Mouse (Mus musculus) T-helper 17 cell (primary cell): Measurements from ENCODE around the gene Abcc6.

Source experiments
- in situ Hi-C, 2 experiments: fragments of 300-600 bp; cut with MboI, MseI; formaldehyde crosslinking; loops; 1 replicate in 1 of 2; 2 replicates in 1 of 2; pipeline ENCODE4 v1.15.1; 2025; ENCODE audit warnings: high pct_unique_total_duplicates in 2 of 2

Gene Abcc6

DNA sequence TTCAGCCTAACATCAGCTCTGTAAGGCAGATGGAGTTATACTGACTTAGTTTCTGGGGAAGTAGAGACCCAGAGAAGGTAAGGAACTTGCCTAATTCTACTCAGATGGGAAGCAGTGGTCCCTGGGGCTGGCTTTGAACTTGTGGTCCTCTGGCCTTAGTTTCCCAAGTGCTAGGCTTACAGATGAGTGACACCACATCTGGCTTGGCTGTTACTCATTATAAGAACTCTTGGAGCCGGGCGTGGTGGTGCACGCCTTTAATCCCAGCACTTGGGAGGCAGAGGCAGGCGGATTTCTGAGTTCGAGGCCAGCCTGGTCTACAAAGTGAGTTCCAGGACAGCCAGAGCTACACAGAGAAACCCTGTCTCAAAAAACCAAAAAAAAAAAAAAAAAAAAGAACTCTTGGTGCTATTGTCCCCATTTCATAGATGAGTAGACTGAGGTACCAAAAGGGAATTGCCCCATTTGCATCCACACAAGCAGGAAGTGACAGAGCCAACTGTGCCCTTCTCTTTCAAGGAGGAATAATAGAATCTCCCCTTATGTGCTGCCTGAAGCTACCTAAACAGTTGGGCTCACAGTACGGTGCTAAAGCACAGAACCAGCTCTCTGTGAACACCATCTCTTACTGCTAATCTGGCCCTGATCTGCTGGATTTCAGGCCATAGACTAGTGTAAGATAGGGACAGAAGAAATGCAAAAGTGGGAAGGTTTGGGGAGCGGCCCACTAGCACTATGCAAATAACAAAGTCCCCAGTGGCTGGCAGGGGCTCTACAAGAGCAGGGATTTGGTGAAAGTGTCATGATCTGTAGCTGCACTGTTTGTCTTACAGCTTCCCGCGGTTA lies 580 bp downstream of the Abcc6 start:
- in situ Hi-C loops, result loop anchor here (5.0 to 10.0 kb wide), 2 partner anchors 297 to 685 kb away; partner anchors contain the start of genes Saa3 (in 2 of the 2) and Saal1 (in 2 of the 2)

DNA sequence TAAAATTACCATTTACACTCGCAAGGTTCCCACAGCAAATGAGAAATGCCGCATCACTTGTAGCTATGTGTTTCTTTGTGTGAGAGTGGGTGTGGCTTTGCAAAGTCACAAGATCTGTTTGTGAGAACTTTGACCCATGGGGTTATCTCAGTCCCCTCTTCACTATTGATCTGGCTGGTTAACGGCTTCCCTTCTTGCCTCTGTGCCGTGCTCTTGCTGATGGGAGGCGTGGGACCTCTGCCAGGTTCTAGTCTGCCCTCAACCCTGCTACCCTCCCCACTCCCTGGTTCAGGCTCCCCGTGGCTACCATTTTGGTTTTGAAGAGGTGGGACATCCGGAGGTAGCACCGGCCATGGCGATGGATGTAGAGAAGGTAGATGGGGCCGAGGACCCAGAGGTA lies 1.4 kb downstream of the Abcc6 start:
- in situ Hi-C loops, result loop anchor here in 1 of 2 experiments (10.0 kb wide), 1 partner anchor 686 kb away; the partner anchor contains the start of genes Saa3 and Saal1

DNA sequence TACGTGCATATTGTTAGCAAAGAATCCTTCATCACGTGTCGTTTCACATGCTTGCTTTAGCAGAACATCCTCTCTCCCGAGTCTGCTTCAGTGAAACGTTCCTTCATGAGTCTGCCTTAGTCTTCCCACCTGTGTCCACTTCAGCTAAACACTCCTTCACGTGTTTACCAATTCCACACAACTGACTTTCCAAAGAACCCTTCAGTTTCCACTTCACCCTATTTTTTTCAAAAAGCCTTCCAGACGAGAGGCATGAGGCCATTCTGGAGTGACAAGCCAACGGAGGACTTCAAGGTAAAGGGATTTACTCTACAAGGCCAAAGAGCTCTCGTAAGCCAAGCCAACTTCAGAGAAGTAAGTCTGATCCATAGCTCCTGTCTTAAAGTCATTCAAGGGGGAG lies 4.7 kb downstream of the Abcc6 start:
- in situ Hi-C loops, result loop anchor here in 1 of 2 experiments (10.0 kb wide), 1 partner anchor 689 kb away; the partner anchor contains the start of genes Saa3 and Saal1

DNA sequence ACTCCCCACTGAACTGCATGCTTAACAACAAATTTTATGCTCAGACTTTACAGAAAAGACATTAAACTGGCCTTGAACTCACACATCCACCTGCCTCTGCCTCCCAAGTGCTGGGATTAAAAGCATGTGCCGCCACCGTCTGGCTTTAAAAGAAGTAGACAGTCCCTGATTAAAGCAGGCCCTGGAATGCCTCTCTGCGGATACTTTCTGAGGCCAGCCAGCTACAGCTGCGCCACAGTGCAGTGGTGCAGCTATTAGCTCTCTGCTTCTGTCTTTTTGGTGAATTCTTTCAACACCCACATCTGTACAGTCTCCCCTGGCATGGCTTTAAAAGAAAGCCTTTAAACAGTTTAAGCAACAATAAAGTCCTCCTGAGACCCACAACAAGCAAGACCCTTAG lies 8.2 kb downstream of the Abcc6 start:
- in situ Hi-C loops, result loop anchor here in 1 of 2 experiments (10.0 kb wide), 1 partner anchor 693 kb away; the partner anchor contains the start of genes Saa3 and Saal1

DNA sequence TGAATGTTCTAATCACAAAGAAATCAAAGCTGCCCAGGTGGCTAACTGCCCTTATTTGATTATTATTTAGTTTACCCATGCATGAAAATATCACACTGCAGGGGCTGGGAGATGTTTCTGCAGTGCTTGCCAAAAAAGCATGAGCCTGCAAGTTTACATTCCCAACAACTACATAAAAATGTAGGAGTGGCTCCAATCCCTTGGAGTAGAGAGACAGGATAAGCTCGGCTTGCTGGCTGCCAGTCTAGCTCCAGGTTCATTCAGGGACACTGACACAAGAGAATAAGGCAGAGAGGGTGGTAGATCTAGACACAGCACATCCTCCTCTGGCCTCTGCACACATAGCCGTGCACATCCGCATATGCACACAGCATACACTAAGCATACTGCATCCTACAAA lies 10.5 kb downstream of the Abcc6 start:
- in situ Hi-C loops, result no loop called here

DNA sequence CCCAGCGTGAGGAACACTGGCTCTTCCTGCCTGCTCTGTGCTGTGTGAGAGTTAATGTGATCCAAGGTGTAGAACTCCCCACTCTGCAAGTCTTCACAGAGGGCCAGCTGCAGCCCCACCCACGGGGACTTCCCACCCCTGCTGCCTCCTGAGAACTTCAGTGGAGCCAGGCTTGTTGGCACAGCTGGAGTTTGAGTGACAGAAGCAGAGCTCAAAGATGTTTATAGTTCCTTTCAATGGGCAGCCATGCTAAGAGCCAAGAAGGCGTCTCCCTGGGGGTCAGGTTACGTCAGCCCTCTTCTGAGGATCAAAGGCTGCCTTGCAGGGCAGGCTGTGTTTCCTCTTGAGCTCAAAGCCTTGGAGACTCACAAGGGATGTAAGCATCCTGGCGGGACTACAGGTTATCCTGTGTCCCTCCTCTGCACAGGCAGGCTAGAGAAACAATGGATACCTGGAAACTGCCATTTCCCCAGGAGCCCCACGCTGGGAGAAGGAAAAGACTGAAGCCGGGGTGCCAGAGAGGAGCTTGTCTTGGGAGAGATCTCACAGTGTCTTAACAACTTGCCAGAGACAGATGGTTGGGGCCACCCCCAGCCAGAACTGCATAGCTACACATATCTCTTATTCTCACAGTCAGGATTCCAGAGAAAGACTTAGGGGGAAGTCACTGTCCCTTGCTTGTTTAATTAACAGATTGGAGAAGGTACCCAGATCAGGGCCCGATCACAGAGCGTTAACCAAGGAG lies 16.7 kb downstream of the Abcc6 start:
- in situ Hi-C loops, result no loop called here

DNA sequence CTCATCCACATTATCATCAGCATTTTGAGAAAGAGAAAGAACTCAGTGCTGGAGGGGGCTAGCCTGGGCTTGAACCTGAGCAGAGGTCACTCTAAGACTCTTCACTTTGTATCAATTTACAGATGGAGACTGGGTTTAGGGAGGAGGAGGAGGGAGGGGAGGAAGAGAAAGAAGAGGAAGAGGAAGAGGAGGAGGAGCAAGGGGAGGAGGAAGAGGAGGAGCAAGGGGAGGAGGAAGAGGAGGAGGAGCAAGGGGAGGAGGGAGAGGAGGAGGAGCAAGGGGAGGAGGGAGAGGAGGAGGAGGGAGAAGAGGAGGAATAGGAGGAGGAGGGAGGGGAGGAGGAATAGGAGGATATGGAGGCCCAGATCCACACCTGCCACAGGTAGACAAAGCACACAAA lies 18.0 kb downstream of the Abcc6 start:
- in situ Hi-C loops, result no loop called here

DNA sequence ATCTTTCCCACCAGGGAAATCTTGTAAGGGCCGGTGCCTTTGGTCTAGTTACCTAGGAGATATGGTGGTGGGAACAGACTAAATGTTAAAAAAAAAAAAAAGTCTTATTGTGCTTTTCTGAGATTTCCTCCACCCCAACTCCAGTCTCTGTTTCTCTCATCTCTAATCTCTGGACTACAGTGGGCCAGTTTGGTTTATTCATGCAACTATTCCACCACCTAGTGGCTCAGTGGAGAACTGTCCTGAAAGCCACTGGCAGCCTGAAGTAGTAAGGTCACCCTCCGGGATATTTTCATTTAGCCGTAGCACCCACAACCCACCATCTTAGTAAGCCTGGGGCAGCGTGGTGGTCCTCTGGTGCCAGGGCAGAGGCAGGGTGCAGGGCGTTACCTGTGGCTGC lies 20.5 kb downstream of the Abcc6 start:
- in situ Hi-C loops, result loop anchor here in 1 of 2 experiments (5.0 kb wide), 1 partner anchor 67 kb away; no protein-coding TSS in a partner anchor

DNA sequence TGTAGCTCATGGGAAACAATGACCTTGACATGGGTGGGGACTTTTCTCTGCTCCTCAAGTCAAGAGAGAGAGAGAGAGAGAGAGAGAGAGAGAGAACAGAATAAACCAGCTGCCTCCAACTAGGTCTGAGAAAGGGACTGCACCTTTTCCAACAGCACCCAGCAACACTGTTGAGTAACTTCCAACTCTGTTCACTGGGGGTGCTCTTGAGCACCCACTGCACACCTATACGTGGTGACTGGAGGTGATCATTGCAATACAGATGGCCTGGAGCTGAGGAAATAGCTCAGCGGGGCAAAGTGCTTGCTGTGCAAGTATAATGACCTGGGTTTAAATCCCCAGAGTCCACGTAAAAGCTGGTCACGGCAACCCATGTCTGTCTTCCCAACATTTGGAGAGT lies 27.4 kb downstream of the Abcc6 start:
- in situ Hi-C loops, result no loop called here

DNA sequence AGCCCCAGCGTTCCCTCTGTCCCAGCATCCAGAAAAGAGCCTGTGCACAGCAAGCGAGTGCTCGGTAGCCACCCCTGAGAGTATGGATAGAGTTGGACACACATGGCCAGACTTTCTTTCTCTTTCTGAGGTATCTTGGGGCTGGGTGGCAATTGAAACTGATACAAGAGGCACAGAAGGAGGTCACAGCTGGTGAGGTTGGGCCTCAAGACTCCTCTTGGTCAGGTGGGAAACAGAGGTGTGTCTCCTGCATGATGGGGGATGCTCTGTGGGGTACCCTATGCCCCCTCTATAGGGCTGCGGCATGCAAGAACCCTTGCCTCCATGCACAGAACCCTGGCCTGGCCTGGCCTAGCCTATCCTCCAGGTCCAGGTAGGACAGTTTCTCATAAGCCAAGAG lies 29.5 kb downstream of the Abcc6 start:
- in situ Hi-C loops, result no loop called here

DNA sequence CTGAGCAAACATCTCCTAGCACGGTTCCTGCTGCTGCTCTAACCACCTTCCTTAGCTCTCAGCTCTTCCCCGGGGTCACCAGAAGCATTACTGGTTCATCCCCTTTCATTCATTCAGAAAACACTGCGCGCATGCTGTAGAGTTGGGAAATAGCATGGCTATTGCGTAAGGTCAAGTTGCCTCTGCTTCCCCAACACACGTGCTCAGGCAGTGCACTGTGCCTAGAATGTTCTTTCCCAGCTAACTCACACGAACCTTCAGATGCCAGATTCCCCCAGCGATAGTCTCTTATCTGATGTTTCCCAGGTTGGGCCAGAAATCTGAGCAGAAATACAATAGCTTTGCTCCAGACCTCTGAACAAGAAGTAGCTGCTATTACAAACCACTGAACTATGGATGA lies 37.6 kb downstream of the Abcc6 start:
- in situ Hi-C loops, result no loop called here

DNA sequence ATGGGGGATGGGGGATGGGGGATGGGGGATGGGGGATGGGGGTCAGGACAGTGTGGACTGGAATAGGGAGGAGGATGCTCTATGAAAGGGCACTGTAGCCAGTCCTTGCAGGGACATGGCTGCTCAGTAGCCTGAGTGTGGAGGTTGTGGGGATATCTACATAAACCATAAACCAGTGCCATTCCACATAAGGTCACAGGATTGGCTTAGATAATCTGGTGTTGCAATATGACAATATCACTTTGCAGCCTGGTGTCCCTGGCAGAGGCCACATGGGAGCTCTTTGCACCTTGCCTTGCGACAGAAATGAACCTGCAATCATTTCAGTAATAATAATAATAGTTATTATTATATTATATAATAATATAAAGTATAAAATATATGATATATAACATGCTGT lies 41.8 kb downstream of the Abcc6 start:
- in situ Hi-C loops, result no loop called here

DNA sequence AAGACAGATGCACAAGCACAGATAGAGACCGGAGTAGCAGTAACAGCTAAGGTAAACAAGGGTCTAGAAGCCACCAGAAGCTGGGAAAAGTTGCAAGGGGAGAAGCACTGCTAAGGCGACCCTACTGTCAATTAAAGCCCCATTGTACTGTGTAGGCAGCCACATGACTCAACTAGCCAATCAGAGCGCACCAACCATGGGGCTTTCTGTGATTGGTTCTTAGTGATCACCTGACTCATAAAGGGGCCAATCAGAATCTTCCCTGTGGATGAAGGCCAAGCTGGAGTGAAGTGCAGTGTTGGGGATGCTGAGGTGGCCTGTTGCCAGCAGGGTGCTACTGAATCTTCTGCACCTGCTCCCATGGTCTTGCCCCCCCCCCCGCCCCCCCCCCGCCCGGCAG lies 43.2 kb downstream of the Abcc6 start:
- in situ Hi-C loops, result no loop called here

DNA sequence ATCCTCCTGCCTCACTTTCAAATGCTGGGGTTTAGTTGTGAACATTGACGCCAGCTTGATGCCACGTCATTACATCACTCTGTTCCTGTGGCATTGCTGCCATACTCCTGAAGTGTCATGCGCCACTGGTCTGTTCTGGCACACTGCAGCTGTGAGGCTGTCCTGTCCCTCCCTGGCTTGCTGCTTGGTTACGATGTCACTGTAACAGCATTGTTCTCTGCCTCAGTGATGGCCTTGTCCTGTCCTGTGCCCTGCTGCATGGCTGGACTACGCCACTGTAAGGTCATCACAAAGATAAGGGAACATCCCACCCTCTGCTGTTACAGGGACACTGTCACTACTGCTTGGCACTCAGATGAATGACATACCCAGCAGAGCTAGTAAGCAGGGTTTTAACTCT lies 48.5 kb downstream of the Abcc6 start:
- in situ Hi-C loops, result no loop called here

DNA sequence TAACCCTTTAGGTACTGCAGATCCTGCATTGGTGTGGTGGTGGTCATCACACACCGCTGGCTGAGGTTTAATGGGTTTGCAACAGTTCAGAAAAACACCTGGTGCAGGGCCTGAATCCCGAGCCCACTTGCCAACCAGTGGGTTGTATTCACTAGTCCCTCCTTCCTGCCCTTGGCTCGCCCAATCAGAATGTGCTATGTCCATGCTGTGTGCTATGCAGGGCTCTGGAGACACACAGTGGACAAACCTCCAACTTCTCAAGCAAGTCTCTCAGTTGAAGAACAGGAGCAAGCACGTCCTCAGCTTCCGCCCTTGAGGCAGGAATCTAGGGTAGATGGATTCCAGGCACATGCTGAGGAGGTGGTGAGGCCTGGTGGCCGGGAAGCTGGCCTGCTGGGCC lies 55.6 kb downstream of the Abcc6 start:
- in situ Hi-C loops, result no loop called here

DNA sequence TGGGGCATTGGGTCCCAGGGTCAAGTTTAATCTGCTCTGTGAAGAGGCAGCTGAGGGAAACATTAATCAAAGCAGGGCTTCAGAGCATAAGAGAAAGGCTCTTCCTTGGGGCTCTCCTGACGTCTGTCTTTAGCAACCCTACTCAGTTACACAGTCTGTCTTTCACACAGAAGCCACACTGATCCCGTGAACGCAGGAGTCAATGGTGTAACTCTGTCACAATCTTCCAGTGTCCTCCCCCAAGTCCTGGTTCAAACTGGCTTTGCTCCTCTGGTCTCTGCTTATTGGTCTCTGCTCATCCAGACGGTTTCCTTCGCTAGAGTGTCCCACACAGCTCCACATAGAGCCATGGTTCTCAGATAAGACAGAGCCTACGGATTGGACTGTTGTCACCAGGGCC lies 56.0 kb downstream of the Abcc6 start:
- in situ Hi-C loops, result no loop called here

DNA sequence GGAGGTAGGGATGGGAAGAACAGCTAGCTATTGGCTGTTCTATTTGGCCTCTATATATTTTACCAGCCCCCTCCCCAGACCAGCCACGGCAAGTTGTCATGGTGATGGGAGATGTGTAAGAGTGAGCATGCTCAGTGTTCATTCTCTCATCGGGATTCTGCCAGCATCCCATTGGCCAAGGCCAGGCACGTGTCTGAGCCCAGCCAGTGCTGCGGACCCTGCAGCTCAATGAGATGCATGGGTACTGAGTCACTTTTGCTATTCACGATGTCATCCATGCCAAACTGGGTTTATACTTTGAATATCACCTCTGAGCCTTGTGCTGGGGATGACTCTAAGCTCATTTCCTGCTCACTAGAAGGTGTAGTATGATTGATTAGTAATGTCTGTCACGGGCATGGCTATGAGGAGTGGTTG lies 56.8 kb downstream of the Abcc6 start:
- in situ Hi-C loops, result no loop called here

DNA sequence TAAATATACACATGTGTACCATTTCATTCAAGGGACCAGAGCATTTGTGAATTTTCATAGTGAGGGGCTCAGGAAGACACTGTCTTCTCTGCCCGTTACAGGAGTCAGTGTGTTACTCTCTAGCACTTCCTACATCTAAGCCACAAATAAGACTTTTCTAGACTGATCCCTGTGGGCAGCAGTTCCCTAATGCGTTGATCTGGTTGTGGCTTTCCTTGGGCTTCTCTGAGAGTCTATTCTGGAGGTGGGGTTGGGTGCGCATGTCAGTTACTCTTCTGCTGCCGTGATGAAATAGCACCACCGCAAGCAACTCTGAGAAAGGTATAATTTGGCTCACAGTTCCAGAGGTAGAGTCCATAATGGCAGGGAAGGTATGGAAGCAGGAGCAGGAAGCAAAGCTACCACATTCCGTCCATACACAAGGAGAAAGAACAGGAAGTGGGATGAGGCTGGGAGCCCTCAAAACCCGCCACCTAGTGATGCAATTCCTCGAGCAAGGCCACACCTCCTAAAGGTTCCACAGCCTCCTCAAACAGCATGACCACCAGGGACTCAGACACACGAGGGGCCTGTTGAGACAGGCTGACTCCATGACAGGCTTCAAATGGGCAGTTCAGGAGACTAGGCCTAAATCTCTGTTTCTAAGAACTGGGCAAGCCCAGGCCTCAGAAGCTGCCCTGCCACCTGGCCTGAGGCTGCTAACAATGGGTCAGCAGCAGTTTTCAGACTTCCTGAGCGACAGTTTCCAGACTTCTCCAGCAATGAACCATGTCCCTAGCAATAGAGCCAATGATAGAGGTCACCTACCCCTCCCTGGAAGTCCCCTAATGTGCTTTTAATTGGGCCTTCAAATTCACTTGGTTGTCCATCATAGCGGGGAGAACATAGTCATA lies 58.0 kb downstream of the Abcc6 start:
- in situ Hi-C loops, result no loop called here

DNA sequence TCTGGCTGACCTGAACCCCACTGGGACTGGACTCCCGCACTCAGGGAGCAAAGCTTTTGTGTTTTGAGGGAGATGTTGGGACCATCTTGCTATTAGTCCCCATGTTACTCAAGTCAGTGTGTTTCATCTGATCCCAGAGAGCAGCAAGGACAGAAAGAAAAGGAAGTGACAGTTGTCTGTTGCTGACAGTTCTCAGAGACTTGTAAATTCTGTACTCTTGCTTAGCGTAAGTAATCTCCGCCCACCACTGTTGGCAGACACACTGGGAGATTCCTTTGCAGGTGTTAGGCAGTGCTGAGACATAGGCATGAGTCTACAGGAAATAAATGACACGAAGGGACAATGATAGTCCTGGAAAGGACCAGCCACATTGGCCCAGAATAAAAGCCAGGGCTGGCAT lies 73.5 kb downstream of the Abcc6 start:
- in situ Hi-C loops, result no loop called here

DNA sequence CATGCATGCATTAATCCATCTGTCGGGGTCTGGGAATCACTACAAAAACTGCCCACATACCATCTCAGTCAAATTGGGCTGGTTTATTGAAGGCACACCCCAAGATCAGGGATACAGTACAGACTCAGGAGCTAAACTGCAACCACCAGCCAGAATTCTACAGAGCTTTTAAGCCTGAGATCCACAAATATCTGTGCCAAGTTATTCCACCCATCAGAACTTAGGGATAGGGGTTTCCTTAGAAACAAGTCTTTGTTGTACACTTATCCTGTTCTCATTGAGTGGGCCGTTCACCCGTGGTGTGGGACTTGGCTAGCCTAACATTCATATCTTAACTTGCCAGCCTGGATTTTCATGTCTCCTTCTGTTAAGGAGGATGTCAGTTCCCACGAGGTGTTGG lies 81.0 kb downstream of the Abcc6 start:
- in situ Hi-C loops, result no loop called here

DNA sequence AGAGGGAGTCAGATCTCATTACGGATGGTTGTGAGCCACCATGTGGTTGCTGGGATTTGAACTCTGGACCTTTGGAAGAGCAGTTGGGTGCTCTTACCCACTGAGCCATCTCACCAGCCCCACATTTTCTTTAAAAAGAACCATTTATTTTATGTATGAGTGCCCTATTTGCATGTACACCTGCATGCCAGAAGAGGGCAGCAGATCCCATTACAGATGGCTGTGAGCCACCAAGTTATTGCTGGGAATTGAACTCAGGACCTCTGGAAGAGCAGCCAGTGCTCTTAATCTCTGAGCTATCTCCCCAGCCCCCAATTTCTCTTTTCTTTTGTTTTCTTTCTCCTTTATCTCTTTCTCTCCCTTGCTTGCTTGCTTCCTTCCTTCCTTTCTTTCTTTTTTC lies 86.8 kb downstream of the Abcc6 start:
- in situ Hi-C loops, result loop anchor here in 1 of 2 experiments (5.0 kb wide), 1 partner anchor 64 kb away; no protein-coding TSS in a partner anchor
